Mouse (Mus musculus) embryonic fibroblast, embryonic 13.5 days (primary cell): ENCODE data around the gene Ankrd44.

Experiments used
- CTCF ChIP-seq: IDR thresholded peaks from 2 replicates; pipeline ENCODE4 v1.5.1; 2011; ENCODE audit warnings: mild to moderate bottlenecking, control low read depth, low read length, moderate library complexity, borderline replicate concordance; ENCODE audit not compliant: insufficient read depth
- POLR2A ChIP-seq: IDR thresholded peaks from 2 replicates; pipeline ENCODE4 v1.6.1; 2011; ENCODE audit warnings: low read depth, mild to moderate bottlenecking, control low read depth, low read length, moderate library complexity

- TF ChIP-seq CTCF (no peak), POLR2A (no peak)
These were observed 286.6 kb downstream of the Ankrd44 start for GRCm38 (mm10) chr1:54639506-54640078.
